Mouse (Mus musculus) midbrain, embryonic 16.5 days (tissue): ENCODE data around the gene Nom1. TPM values are rescaled to one million over a fixed set of nuclear protein-coding genes. Genes with fewer than 3 reads are reported as not detected.

Source experiments
- ATAC-seq: fragments of 200-750 bp; cut with Nextera tagmentation; 2 replicates; pipeline ENCODE4 v1.8.0; 2017; ENCODE audit warnings: moderate TSS enrichment
- H3K27ac ChIP-seq: fragments of 300-500 bp; sonication (generic); 2 replicates; pipeline ENCODE4 v1.5.1; 2014; ENCODE audit warnings: mild to moderate bottlenecking, low read length, mixed read lengths
- H3K27me3 ChIP-seq: fragments of 300-500 bp; sonication (generic); 2 replicates; pipeline ENCODE4 v1.6.1; 2014; ENCODE audit warnings: low read depth, low read length, mixed read lengths; ENCODE audit not compliant: control insufficient read depth, insufficient read depth
- H3K36me3 ChIP-seq: fragments of 300-500 bp; sonication (generic); 2 replicates; pipeline ENCODE4 v1.6.1; 2014; ENCODE audit warnings: mild to moderate bottlenecking, low read length, moderate library complexity, mixed read lengths; ENCODE audit not compliant: control insufficient read depth, insufficient read depth
- H3K4me1 ChIP-seq: fragments of 300-500 bp; sonication (generic); 2 replicates; pipeline ENCODE4 v1.6.1; 2014; ENCODE audit warnings: mild to moderate bottlenecking, low read length, mixed read lengths; ENCODE audit not compliant: control insufficient read depth, insufficient read depth
- H3K4me2 ChIP-seq: fragments of 300-500 bp; sonication (generic); 2 replicates; pipeline ENCODE4 v1.6.1; 2014; ENCODE audit warnings: mild to moderate bottlenecking, low read length, mixed read lengths
- H3K4me3 ChIP-seq: fragments of 300-500 bp; sonication (generic); 2 replicates; pipeline ENCODE4 v1.5.1; 2014; ENCODE audit warnings: low read depth, mild to moderate bottlenecking, low read length, moderate library complexity, mixed read lengths
- H3K9ac ChIP-seq: fragments of 300-500 bp; sonication (generic); 2 replicates; pipeline ENCODE4 v1.6.1; 2014; ENCODE audit warnings: low read depth, low read length, mixed read lengths
- H3K9me3 ChIP-seq: fragments of 300-500 bp; sonication (generic); replicated peaks from 2 replicates; pipeline ENCODE4 v1.6.1; 2014; ENCODE audit warnings: mild to moderate bottlenecking, low read length, mixed read lengths; ENCODE audit not compliant: control insufficient read depth, poor library complexity, severe bottlenecking
- WGBS: fragments of 180-500 bp; shearing (Covaris S2); extraction: QIAGEN DNeasy Blood & Tissue Kit; methylation state at CpG from one replicate; pipeline ENCODE4 v1.1.7; 2014; 5-methylcytosine and 5-hydroxymethylcytosine counted together
- polyA plus RNA-seq: library from polyadenylated mRNA; unstranded; fragments of >200 nt; fragmentation: Nextera tagmentation; extraction: Ambion mirVana; gene quantifications from 2 replicates; pipeline ENCODE4 v1.2.1, GENCODE M21; 2015

Nom1 gene
- polyA plus RNA-seq, 1 experiment from 2014 or later: 21.1 TPM

GRCm38 (mm10) chr5:29475041-29475440, 40.6 kb downstream of the Nom1 start:
- WGBS: 0% methylated on average over 10 of the region's 10 CpGs
- Histone ChIP-seq H3K9me3 (no peaks in the 10 kb centered on the region), H3K9ac (no peak overlapping the region), H3K4me2 (no peak overlapping the region), H3K27me3 (peaks cover 66% of the 10 kb centered on the region), H3K4me3 (no peak overlapping the region), H3K27ac (no peak overlapping the region), H3K4me1 (peaks cover 12% of the 10 kb centered on the region), H3K36me3 (no peaks in the 10 kb centered on the region)
- ATAC-seq: no peak

DNA sequence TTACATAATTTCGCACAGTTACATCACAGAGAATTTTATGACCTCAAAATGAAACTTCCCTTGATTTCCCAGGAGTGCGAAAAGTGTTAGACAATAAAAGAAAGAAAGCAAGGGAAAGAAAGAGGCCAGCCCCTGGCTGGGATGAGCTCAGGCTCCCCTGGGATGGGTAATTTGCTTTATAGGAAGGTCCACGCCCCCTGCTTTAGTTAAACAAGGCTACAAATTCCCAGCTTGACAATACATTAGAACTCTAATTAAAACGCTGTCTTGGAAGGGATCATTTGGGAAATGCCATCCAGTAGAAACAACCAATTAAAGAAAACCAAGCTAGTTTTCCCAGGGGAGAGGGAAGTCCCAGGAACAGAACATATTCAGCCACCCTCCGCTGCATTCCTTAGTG, 41.1 kb downstream of the Nom1 start:
- WGBS: 2% methylated on average over 5 of the region's 5 CpGs
- Histone ChIP-seq H3K27ac (no peak overlapping the region), H3K9ac (no peak overlapping the region), H3K4me3 (no peak overlapping the region), H3K4me2 (no peak overlapping the region), H3K4me1 (peaks cover 12% of the 10 kb centered on the region), H3K36me3 (no peaks in the 10 kb centered on the region), H3K9me3 (no peaks in the 10 kb centered on the region), H3K27me3 (peaks cover 66% of the 10 kb centered on the region)
- no peak for ATAC-seq

- Histone ChIP-seq H3K4me1 (peaks cover 12% of the 10 kb centered on the region), H3K36me3 (no peaks in the 10 kb centered on the region), H3K9ac (no peak overlapping the region), H3K4me2 (no peak overlapping the region), H3K4me3 (no peak overlapping the region), H3K9me3 (no peaks in the 10 kb centered on the region), H3K27ac (no peak overlapping the region), H3K27me3 (peaks cover 66% of the 10 kb centered on the region)
- no peak for ATAC-seq
- 7% methylated on average over 1 of the region's 1 CpGs for WGBS
Measured at GRCm38 (mm10) chr5:29476021-29476420, 41.6 kb downstream of the Nom1 start.

GRCm38 (mm10) chr5:29477474-29478207, 43.2 kb downstream of the Nom1 start:
- Histone ChIP-seq H3K9ac (peak overlapping the region; percentile 32; the same call in 1 of the 2 replicates), H3K36me3 (no peaks in the 10 kb centered on the region), H3K27ac (no peak overlapping the region), H3K4me1 (peaks cover 12% of the 10 kb centered on the region), H3K4me3 (peak overlapping the region; percentile 24), H3K4me2 (peak overlapping the region; percentile 50), H3K9me3 (no peaks in the 10 kb centered on the region), H3K27me3 (peaks cover 78% of the 10 kb centered on the region)
- 0 out of 2 replicates have a peak, but pooled peaks have one; percentile 21 for ATAC-seq
- under 1% methylated on average over 66 of the region's 73 CpGs for WGBS

GRCm38 (mm10) chr5:29478208-29479197, 44.0 kb downstream of the Nom1 start, which contains the start of gene Mnx1:
Gene Mnx1 (minus strand): TSS chr5:29478470.
- H3K27me3 ChIP-seq: peaks cover 86% of the 10 kb centered on the region
- H3K27ac ChIP-seq: no peak within 1 kb of the TSS
- peak within 1 kb of the TSS; percentile 50 for H3K4me2 ChIP-seq
- peak within 1 kb of the TSS; percentile 32; the same call in 1 of the 2 replicates for H3K9ac ChIP-seq
- ATAC-seq: 0 out of 2 replicates have a peak, but pooled peaks have one; percentile 30
- WGBS: 1% methylated on average over 65 of the region's 65 CpGs
- H3K9me3 ChIP-seq: no peaks in the 10 kb centered on the region
- H3K36me3 ChIP-seq: no peaks in the 10 kb centered on the region
- H3K4me3 ChIP-seq: peak within 1 kb of the TSS; percentile 24
- peaks cover 12% of the 10 kb centered on the region for H3K4me1 ChIP-seq

DNA sequence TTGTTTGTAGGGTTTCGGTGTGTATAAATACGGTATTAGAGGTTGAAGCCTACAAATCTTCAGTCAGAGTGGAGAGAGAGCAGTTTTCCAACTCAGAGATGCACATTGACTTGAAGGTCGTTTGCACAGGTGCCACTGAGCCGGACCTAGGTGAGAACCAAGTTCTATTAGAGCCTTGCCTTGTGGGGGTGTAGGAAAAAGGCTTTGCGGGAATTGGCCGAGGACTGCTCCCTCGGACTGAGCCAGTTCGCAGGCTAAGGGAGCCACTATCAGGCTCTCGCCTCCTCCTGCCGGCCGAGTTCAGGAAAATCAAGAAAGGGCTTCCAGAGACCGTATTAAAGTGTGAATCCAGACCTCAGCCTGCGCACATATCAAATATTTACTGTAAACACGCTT, 44.7 kb downstream of the Nom1 start:
- Histone ChIP-seq H3K27me3 (peaks cover 91% of the 10 kb centered on the region), H3K9ac (no peak overlapping the region), H3K36me3 (no peaks in the 10 kb centered on the region), H3K4me2 (no peak overlapping the region), H3K4me1 (peaks cover 12% of the 10 kb centered on the region), H3K4me3 (no peak overlapping the region), H3K9me3 (no peaks in the 10 kb centered on the region), H3K27ac (no peak overlapping the region)
- ATAC-seq: peak; percentile 55; the same call in 1 of the 2 replicates
- under 1% methylated on average over 14 of the region's 14 CpGs for WGBS

- no peaks in the 10 kb centered on the region for H3K9me3 ChIP-seq
- H3K9ac ChIP-seq: no peak overlapping the region
- no peaks in the 10 kb centered on the region for H3K4me1 ChIP-seq
- no peaks in the 10 kb centered on the region for H3K36me3 ChIP-seq
- H3K27ac ChIP-seq: no peak overlapping the region
- H3K4me3 ChIP-seq: no peak overlapping the region
- peaks cover 83% of the 10 kb centered on the region for H3K27me3 ChIP-seq
- no peak for ATAC-seq
- no peak overlapping the region for H3K4me2 ChIP-seq
- 6% methylated on average over 4 of the region's 4 CpGs for WGBS
Measured at GRCm38 (mm10) chr5:29483801-29484200, 49.3 kb downstream of the Nom1 start.

GRCm38 (mm10) chr5:29484965-29485940, 50.8 kb downstream of the Nom1 start:
- H3K9ac ChIP-seq: no peak overlapping the region
- H3K9me3 ChIP-seq: no peaks in the 10 kb centered on the region
- H3K4me1 ChIP-seq: no peaks in the 10 kb centered on the region
- no peaks in the 10 kb centered on the region for H3K36me3 ChIP-seq
- H3K4me3 ChIP-seq: no peak overlapping the region
- no peak overlapping the region for H3K4me2 ChIP-seq
- no peak overlapping the region for H3K27ac ChIP-seq
- under 1% methylated on average over 38 of the region's 38 CpGs for WGBS
- H3K27me3 ChIP-seq: peaks cover 81% of the 10 kb centered on the region
- ATAC-seq: no peak
